Mouse (Mus musculus) myocyte (in vitro differentiated cells): Measurements from ENCODE around the gene Mgll. TPM values are rescaled to one million over a fixed set of nuclear protein-coding genes. Genes with fewer than 3 reads are reported as not detected.

Source experiments
- H3K27me3 ChIP-seq: one replicate; pipeline ENCODE4 v1.6.1; 2011; ENCODE audit not compliant: control insufficient read depth, insufficient read depth, insufficient read length
- H3K36me3 ChIP-seq: one replicate; pipeline ENCODE4 v1.6.1; 2011; ENCODE audit not compliant: control insufficient read depth, insufficient read depth
- H3K4me2 ChIP-seq: one replicate; pipeline ENCODE4 v1.6.1; 2011; ENCODE audit warnings: low read depth, control low read depth
- H3K4me3 ChIP-seq: one replicate; pipeline ENCODE4 v1.5.1; 2011; ENCODE audit warnings: mild to moderate bottlenecking, control low read depth, moderate library complexity
- H3K79me2 ChIP-seq: one replicate; pipeline ENCODE4 v1.6.1; 2011; ENCODE audit not compliant: control insufficient read depth, insufficient read depth
- H3ac ChIP-seq: one replicate; pipeline ENCODE4 v1.6.1; 2011; ENCODE audit not compliant: control insufficient read depth, insufficient read length
- CEBPB ChIP-seq: IDR thresholded peaks from 2 replicates; pipeline ENCODE4 v1.6.1; 2011; ENCODE audit warnings: mild to moderate bottlenecking, moderate library complexity; ENCODE audit not compliant: poor library complexity, insufficient read depth, severe bottlenecking
- E2F4 ChIP-seq: IDR thresholded peaks from one replicate; pipeline ENCODE4 v1.6.1; 2011; ENCODE audit warnings: mild to moderate bottlenecking, control low read depth, moderate library complexity; ENCODE audit not compliant: insufficient read depth
- MAX ChIP-seq: IDR thresholded peaks from one replicate; pipeline ENCODE4 v1.6.1; 2011; ENCODE audit warnings: low read depth, mild to moderate bottlenecking, control low read depth
- MYOD1 ChIP-seq, 3 experiments: IDR thresholded peaks; one replicate each; pipeline ENCODE4 v1.6.1; 2011; ENCODE audit warnings: control low read depth in 2 of 3, low read depth in 2 of 3, mild to moderate bottlenecking in 2 of 3, moderate library complexity in 1 of 3; ENCODE audit not compliant: insufficient read length in 2 of 3, control insufficient read depth in 1 of 3
- MYOG ChIP-seq, 3 experiments: IDR thresholded peaks; one replicate each; pipeline ENCODE4 v1.6.1; 2011; ENCODE audit warnings: control low read depth in 2 of 3, low read depth in 2 of 3, mild to moderate bottlenecking in 2 of 3; ENCODE audit not compliant: insufficient read length in 2 of 3, control insufficient read depth in 1 of 3, insufficient read depth in 1 of 3
- POLR2A ChIP-seq: IDR thresholded peaks from one replicate; pipeline ENCODE4 v1.6.1; 2011; ENCODE audit warnings: low read depth, mild to moderate bottlenecking, control low read depth, moderate library complexity; ENCODE audit not compliant: insufficient read length
- POLR2AphosphoS2 ChIP-seq: IDR thresholded peaks from one replicate; pipeline ENCODE4 v1.6.1; 2011; ENCODE audit warnings: low read depth, control low read depth; ENCODE audit not compliant: insufficient read length
- REST ChIP-seq: IDR thresholded peaks from one replicate; pipeline ENCODE4 v1.6.1; 2011; ENCODE audit warnings: mild to moderate bottlenecking, control low read depth, moderate library complexity; ENCODE audit not compliant: insufficient read depth, insufficient read length
- SRF ChIP-seq: IDR thresholded peaks from one replicate; pipeline ENCODE4 v1.6.1; 2011; ENCODE audit warnings: low read depth; ENCODE audit not compliant: control insufficient read depth, insufficient read length
- TCF12 ChIP-seq: IDR thresholded peaks from one replicate; pipeline ENCODE4 v1.6.1; 2011; ENCODE audit warnings: mild to moderate bottlenecking, control low read depth; ENCODE audit not compliant: poor library complexity, insufficient read depth, severe bottlenecking
- TCF3 ChIP-seq: IDR thresholded peaks from one replicate; pipeline ENCODE4 v1.6.1; 2011; ENCODE audit warnings: low read depth, control low read depth; ENCODE audit not compliant: insufficient read length
- USF1 ChIP-seq: IDR thresholded peaks from one replicate; pipeline ENCODE4 v1.6.1; 2011; ENCODE audit warnings: low read depth, mild to moderate bottlenecking, control low read depth, moderate library complexity
- polyA plus RNA-seq: library from polyadenylated mRNA; unstranded; fragments of >200 nt; fragmentation: generic; extraction: Trizol; gene quantifications from one replicate; pipeline ENCODE4 v1.2.1, GENCODE M21; 2012; ENCODE audit warnings: missing spikeins

The Mgll gene
- polyA plus RNA-seq, 1 experiment = 4.7 TPM

DNA sequence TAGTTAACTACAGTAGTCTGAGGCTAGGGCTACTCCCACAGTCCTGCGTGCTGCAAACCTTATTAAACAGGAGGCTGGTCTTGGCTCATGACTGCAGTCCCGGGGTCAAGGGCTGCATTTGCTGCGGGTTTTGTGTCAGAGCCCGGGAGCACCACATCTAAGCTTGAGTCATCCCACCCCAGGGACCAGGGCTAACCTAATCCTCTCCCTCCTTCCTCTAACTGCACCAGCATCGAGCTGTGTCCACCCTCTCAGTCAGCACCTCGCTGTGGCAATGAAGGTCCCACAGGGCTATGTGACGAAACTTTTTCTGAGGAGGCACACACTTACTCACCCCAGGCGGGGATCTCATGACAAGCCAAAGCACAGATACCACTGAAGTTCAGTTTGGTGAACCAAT, 22.1 kb downstream of the Mgll start:
- Histone ChIP-seq H3K4me3 (no peak overlapping the region), H3K4me2 (no peak overlapping the region), H3K36me3 (no peaks in the 10 kb centered on the region), H3K79me2 (no peaks in the 10 kb centered on the region), H3ac (no peak overlapping the region), H3K27me3 (peaks cover 20% of the 10 kb centered on the region)
- TF ChIP-seq TCF12 (no peak), TCF3 (no peak), E2F4 (no peak), POLR2AphosphoS2 (no peak), MAX (no peak), CEBPB (peak; percentile 83), MYOD1 (IDR thresholded peaks at IDR 0.05; ENCODE audit: control insufficient read depth in 1 of 3, insufficient read length in 2 of 3, low read depth in 2 of 3) (peak in 1 of 3 experiments; percentile 46), POLR2A (no peak), SRF (no peak), MYOG (IDR thresholded peaks at IDR 0.05; ENCODE audit: control insufficient read depth in 1 of 3, insufficient read depth in 1 of 3, insufficient read length in 2 of 3, low read depth in 2 of 3) (peak in 1 of 3 experiments; percentile 9), REST (no peak), USF1 (no peak)

DNA sequence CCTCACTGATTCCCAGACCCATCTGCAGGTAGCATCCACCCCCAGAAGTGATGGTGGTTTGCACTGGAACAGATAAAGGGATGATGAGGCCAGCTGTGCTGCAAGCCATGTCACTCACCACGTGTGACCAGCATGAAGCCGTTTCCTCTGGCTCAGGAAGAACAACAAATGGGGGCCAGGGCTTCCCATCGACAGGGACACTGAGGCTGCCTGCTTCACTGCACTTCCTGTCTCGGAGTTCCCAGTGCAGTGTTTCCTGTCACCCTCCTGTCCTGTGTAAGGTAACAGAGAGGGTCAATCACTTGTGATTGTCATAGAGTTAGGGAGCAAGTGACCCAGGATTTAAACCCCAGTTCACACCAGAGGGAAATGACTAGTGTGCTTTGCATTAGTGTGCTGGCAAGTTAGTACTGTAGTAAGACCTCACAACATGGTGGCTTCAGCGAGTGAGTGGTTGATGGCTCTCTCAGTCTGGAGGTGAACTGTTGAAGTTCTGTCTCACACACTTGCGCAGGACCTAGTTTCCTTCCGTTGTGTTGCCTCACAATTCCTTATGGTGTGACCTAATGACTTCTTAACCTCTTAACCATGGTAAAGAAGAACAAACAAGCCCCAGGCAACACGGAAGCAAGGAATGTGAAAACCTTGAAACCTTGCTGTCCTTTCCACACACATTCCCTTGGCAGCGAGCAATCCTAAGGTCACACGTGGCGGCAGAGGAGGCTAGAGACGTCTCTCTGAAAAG, 23.3 kb downstream of the Mgll start:
- Histone ChIP-seq H3K4me3 (no peak overlapping the region), H3K36me3 (no peaks in the 10 kb centered on the region)

DNA sequence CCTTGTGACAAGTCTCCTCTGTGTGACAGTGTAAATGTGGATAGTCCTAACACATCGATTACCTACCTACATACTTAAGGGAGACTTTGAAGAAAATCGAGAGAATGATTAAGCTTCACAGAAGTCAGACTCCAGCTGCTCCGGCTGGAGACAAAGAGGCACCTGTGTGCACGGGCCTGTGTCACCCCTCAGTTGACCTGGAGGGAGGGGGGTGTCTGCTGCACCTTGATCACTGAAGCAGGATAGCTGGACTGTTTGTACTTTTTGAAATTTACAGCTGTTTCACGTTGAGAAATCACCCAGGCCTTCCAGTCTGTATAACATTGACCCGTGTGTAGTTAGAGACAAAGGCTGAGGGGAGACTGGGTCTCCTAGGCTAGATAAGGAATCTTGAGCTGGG, 26.7 kb downstream of the Mgll start:
- no peak for TF ChIP-seq CEBPB
- TF ChIP-seq E2F4 = no peak
- no peak for TF ChIP-seq MYOD1 (IDR thresholded peaks at IDR 0.05; ENCODE audit: control insufficient read depth in 1 of 3, insufficient read length in 2 of 3, low read depth in 2 of 3)
- no peak for TF ChIP-seq SRF
- TF ChIP-seq TCF3 = no peak
- TF ChIP-seq POLR2AphosphoS2 = no peak
- TF ChIP-seq MAX = no peak
- TF ChIP-seq USF1 = no peak
- no peak for TF ChIP-seq POLR2A
- no peak for TF ChIP-seq MYOG (IDR thresholded peaks at IDR 0.05; ENCODE audit: control insufficient read depth in 1 of 3, insufficient read depth in 1 of 3, insufficient read length in 2 of 3, low read depth in 2 of 3)
- TF ChIP-seq REST = no peak
- TF ChIP-seq TCF12 = no peak
- H3K36me3 ChIP-seq = no peaks in the 10 kb centered on the region

More for the DNA sequence above, 23.3 kb downstream of the Mgll start:
- H3K4me2 ChIP-seq = no peak overlapping the region
- no peak overlapping the region for H3ac ChIP-seq
- H3K27me3 ChIP-seq = peaks cover 12% of the 10 kb centered on the region
- H3K79me2 ChIP-seq = no peaks in the 10 kb centered on the region
- TF ChIP-seq CEBPB (no peak), TCF3 (no peak), MAX (no peak), REST (no peak), POLR2A (no peak), USF1 (no peak)

DNA sequence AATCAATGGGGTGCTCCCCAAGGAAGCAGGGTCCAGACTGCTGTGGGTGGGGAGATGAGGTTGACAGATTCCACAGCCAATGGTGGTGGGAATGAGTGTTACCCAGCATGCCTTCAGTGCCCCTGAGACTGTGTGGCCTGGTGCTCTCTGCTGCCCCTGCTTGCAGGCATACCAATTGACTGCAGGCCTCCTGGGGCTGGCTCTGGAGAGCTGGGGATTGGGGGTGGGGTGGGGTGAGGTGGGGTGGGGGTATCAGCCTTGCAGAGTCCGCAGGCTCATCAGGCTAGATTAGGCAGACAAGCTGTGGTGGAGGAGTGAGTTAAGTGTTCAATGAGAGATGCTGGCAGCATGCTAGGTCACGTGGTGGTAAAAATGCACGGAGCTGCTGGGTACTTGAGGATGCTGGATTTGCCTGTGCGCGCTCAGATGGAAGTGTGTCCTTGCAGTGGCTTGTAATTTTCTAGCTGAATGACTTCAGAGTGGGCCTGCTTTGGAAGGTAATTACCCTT, 28.6 kb downstream of the Mgll start:
- Histone ChIP-seq H3K4me2 (no peak overlapping the region), H3K27me3 (peaks cover 8% of the 10 kb centered on the region), H3K4me3 (no peak overlapping the region), H3ac (no peak overlapping the region), H3K36me3 (no peaks in the 10 kb centered on the region), H3K79me2 (no peaks in the 10 kb centered on the region)
- TF ChIP-seq MYOG (IDR thresholded peaks at IDR 0.05; ENCODE audit: control insufficient read depth in 1 of 3, insufficient read depth in 1 of 3, insufficient read length in 2 of 3, low read depth in 2 of 3) = no peak
- TF ChIP-seq E2F4 = no peak
- no peak for TF ChIP-seq CEBPB
- TF ChIP-seq TCF12 = no peak
- no peak for TF ChIP-seq USF1
- TF ChIP-seq REST = no peak

More for the DNA sequence above, 26.7 kb downstream of the Mgll start:
- H3K4me2 ChIP-seq = no peak overlapping the region
- H3K27me3 ChIP-seq = peaks cover 8% of the 10 kb centered on the region
- H3K79me2 ChIP-seq = no peaks in the 10 kb centered on the region
- no peak overlapping the region for H3K4me3 ChIP-seq
- no peak overlapping the region for H3ac ChIP-seq

DNA sequence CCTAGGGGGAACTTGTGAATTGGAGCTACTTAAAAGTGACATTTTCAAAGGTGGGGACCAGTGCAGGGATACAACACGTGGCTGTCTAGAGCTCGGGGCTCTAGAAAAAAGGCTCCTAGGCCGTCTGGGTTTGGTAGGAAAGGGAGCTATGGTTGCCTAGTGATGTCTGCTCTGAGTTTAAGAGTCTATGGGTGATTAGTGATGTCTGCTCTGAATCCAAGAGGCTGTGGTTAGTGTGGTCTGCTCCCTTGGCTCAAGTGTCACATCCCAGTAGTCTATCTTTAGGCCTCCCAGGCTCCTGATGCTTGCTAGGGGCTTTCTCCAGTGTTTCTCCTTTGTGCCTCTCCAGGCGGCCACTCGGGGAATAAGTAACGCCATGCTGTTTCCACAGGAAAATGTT, 29.4 kb downstream of the Mgll start:
- Histone ChIP-seq H3ac (no peak overlapping the region), H3K27me3 (peaks cover 8% of the 10 kb centered on the region), H3K36me3 (no peaks in the 10 kb centered on the region), H3K79me2 (no peaks in the 10 kb centered on the region), H3K4me3 (no peak overlapping the region), H3K4me2 (peak overlapping the region; percentile 57)
- TF ChIP-seq E2F4 = no peak
- no peak for TF ChIP-seq SRF
- no peak for TF ChIP-seq REST
- TF ChIP-seq MYOG (IDR thresholded peaks at IDR 0.05; ENCODE audit: control insufficient read depth in 1 of 3, insufficient read depth in 1 of 3, insufficient read length in 2 of 3, low read depth in 2 of 3) = no peak
- TF ChIP-seq TCF12 = no peak
- TF ChIP-seq TCF3 = no peak
- TF ChIP-seq MYOD1 (IDR thresholded peaks at IDR 0.05; ENCODE audit: control insufficient read depth in 1 of 3, insufficient read length in 2 of 3, low read depth in 2 of 3) = no peak
- TF ChIP-seq MAX = no peak
- TF ChIP-seq POLR2AphosphoS2 = no peak
